Mouse (Mus musculus) small intestine, adult 2 months (tissue): ENCODE measurements around the gene Snapc5. TPM values are rescaled to one million over a fixed set of nuclear protein-coding genes. Genes with fewer than 3 reads are reported as not detected.
"Not testable (repeated sequence)": the region's sequence is repeated elsewhere in the genome, so short reads cannot be mapped to it uniquely, and the experiment has no call there.

Experiments used
- H3K27ac ChIP-seq: fragments of 200-500 bp; 2 replicates; pipeline ENCODE4 v1.5.1; 2012; ENCODE audit warnings: low read depth, low read length, control low read depth, inconsistent platforms; ENCODE audit not compliant: insufficient read depth
- H3K27me3 ChIP-seq: fragments of 200-500 bp; 2 replicates; pipeline ENCODE4 v1.6.1; 2012; ENCODE audit warnings: mild to moderate bottlenecking, moderate library complexity, low read length, inconsistent platforms; ENCODE audit not compliant: control insufficient read depth, insufficient read depth
- H3K36me3 ChIP-seq: fragments of 200-500 bp; 2 replicates; pipeline ENCODE4 v1.6.1; 2012; ENCODE audit warnings: mild to moderate bottlenecking, low read length, control low read depth, inconsistent platforms; ENCODE audit not compliant: control insufficient read depth, insufficient read depth
- H3K4me1 ChIP-seq: fragments of 200-500 bp; 2 replicates; pipeline ENCODE4 v1.6.1; 2012; ENCODE audit warnings: low read length, inconsistent platforms, mixed read lengths; ENCODE audit not compliant: control insufficient read depth, insufficient read depth, insufficient read length
- H3K4me3 ChIP-seq: fragments of 200-500 bp; 2 replicates; pipeline ENCODE4 v1.5.1; 2012; ENCODE audit warnings: low read depth, mild to moderate bottlenecking, control low read depth, inconsistent platforms, low read length, moderate library complexity
- CTCF ChIP-seq: fragments of 200-500 bp; IDR thresholded peaks from 2 replicates; pipeline ENCODE4 v1.5.1; 2012; ENCODE audit warnings: low read depth, mild to moderate bottlenecking, control low read depth, inconsistent platforms, low read length, moderate library complexity, mixed read lengths; ENCODE audit not compliant: insufficient replicate concordance, insufficient read length; ENCODE audit errors: extremely low read depth
- POLR2A ChIP-seq: fragments of 200-500 bp; IDR thresholded peaks from 2 replicates; pipeline ENCODE4 v1.6.1; 2012; ENCODE audit warnings: low read depth, mild to moderate bottlenecking, control low read depth, inconsistent platforms, low read length, moderate library complexity
- WGBS: fragments of 180-500 bp; shearing (Covaris S2); methylation state at CpG from one replicate; pipeline ENCODE4 v1.1.7; 2018; 5-methylcytosine and 5-hydroxymethylcytosine counted together
- polyA plus RNA-seq: library from polyadenylated mRNA; depleted of rRNA; stranded (reverse); fragments of >200 nt; gene quantifications from 2 replicates; pipeline ENCODE4 v1.2.3, GENCODE M21; 2012

Gene Snapc5
- polyA plus RNA-seq, 1 experiment: 12.2 TPM

DNA sequence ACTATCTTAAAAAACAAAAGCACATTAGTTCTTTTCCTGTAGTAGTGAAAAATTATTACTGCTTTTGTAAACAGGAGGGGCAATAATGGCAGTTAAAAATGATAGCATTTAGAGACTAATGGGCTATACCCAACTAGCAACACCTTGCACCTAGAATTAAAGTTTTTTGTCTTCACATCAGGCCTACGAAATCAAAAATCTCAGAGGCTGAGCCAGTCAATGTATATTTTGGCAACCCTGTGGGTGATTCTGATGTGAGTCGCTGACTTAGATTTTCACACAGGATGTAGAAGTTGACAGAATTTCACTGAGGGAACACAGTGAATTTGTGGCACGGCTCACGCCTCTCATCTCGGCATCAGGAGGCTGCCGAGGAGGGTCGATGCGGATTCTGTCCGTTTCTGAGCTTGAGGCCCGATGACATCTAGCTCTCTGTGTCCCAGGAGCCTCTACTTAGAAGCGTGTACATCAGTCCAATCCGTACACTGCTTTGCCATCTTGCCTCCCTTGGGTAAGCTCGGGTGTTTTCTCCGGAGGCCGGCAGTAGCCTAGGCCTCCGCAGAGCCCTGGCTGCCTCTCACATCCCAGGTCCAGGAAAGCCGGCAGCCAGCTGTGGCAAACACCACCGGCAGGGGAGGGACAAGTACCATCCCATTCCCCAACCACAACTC, 6.8 kb upstream of the Snapc5 start:
- H3K36me3 ChIP-seq: peaks cover 24% of the 10 kb centered on the region
- no peaks in the 10 kb centered on the region for H3K27me3 ChIP-seq
- TF ChIP-seq CTCF (no peak), POLR2A (no peak)
- 2% methylated on average over 18 of the region's 18 CpGs for WGBS
- H3K4me1 ChIP-seq: peaks cover 3% of the 10 kb centered on the region; the same call in 1 of the 2 replicates
- H3K4me3 ChIP-seq: peak overlapping the region; percentile 92
- peak overlapping the region; percentile 86; the same call in 1 of the 2 replicates for H3K27ac ChIP-seq

GRCm38 (mm10) chr9:64172816-64173665, 6.0 kb upstream of the Snapc5 start, which contains the start of the genes Zwilch and Rpl4:
Zwilch (minus strand) TSS chr9:64173104.
Rpl4 (plus strand) TSS chr9:64173375.
- TF ChIP-seq CTCF: no peak
- peak; percentile 78 for TF ChIP-seq POLR2A
- Histone ChIP-seq H3K27me3 (no peaks in the 10 kb centered on the region), H3K36me3 (peaks cover 30% of the 10 kb centered on the region), H3K27ac (peak within 1 kb of the TSS; percentile 86), H3K4me1 (peaks cover 3% of the 10 kb centered on the region; the same call in 1 of the 2 replicates), H3K4me3 (peak within 1 kb of the TSS; percentile 92)
- under 1% methylated on average over 42 of the region's 42 CpGs for WGBS

- Histone ChIP-seq H3K27me3 (no peaks in the 10 kb centered on the region), H3K36me3 (peaks cover 36% of the 10 kb centered on the region), H3K4me1 (peaks cover 3% of the 10 kb centered on the region; the same call in 1 of the 2 replicates), H3K4me3 (peak overlapping the region; percentile 91), H3K27ac (peak overlapping the region; percentile 50; the same call in 1 of the 2 replicates)
- TF ChIP-seq CTCF (no peak), POLR2A (no peak)
- whole genome bisulfite sequencing: under 1% methylated on average over 16 of the region's 16 CpGs
Observed at GRCm38 (mm10) chr9:64173666-64174220, 5.3 kb upstream of the Snapc5 start.

GRCm38 (mm10) chr9:64174341-64174740, 4.7 kb upstream of the Snapc5 start:
- peaks cover 36% of the 10 kb centered on the region for H3K36me3 ChIP-seq
- no peak overlapping the region for H3K4me3 ChIP-seq
- TF ChIP-seq CTCF: no peak
- TF ChIP-seq POLR2A: no peak

DNA sequence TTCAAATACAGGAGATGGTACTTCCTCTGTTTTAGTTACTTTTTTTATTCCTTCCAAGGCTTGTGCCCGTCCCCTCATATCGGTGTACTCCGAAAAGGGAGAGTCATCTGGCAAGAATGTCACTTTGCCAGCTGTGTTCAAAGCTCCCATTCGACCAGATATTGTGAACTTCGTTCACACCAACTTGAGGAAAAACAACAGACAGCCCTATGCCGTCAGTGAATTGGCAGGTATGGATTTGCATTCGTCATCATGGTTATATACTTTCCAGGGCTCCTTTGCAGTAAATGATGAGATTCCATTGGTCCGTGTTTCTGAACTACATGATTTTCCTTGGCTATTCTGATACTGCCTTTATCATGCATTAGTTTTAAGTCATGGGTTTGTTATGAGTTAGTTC, 4.3 kb upstream of the Snapc5 start:
- Histone ChIP-seq H3K27ac (no peak overlapping the region), H3K4me3 (no peak overlapping the region), H3K4me1 (peaks cover 3% of the 10 kb centered on the region; the same call in 1 of the 2 replicates), H3K27me3 (no peaks in the 10 kb centered on the region), H3K36me3 (peaks cover 36% of the 10 kb centered on the region)
- no peak for TF ChIP-seq CTCF
- no peak for TF ChIP-seq POLR2A
- WGBS: 21% methylated on average over 8 of the region's 8 CpGs

More at GRCm38 (mm10) chr9:64174341-64174740, 4.7 kb upstream of the Snapc5 start:
- Histone ChIP-seq H3K27me3 (no peaks in the 10 kb centered on the region), H3K4me1 (peaks cover 3% of the 10 kb centered on the region; the same call in 1 of the 2 replicates), H3K27ac (no peak overlapping the region)

GRCm38 (mm10) chr9:64175378-64175777, 3.7 kb upstream of the Snapc5 start:
- TF ChIP-seq CTCF: no peak
- TF ChIP-seq POLR2A: no peak
- H3K4me3 ChIP-seq: no peak overlapping the region
- peaks cover 6% of the 10 kb centered on the region; the same call in 1 of the 2 replicates for H3K4me1 ChIP-seq
- whole genome bisulfite sequencing: 76% methylated on average over 11 of the region's 11 CpGs
- no peaks in the 10 kb centered on the region for H3K27me3 ChIP-seq
- peaks cover 36% of the 10 kb centered on the region for H3K36me3 ChIP-seq
- H3K27ac ChIP-seq: no peak overlapping the region

- Histone ChIP-seq H3K4me1 (peaks cover 3% of the 10 kb centered on the region; the same call in 1 of the 2 replicates), H3K27me3 (no peaks in the 10 kb centered on the region), H3K27ac (peak overlapping the region; percentile 87), H3K4me3 (no peak overlapping the region), H3K36me3 (peaks cover 49% of the 10 kb centered on the region)
- TF ChIP-seq CTCF (no peak), POLR2A (no peak)
- 31% methylated on average over 3 of the region's 3 CpGs for WGBS
Observed at GRCm38 (mm10) chr9:64178610-64178973, 482 bp upstream of the Snapc5 start.

GRCm38 (mm10) chr9:64183295-64183694, 4.2 kb downstream of the Snapc5 start:
- H3K4me3 ChIP-seq, H3K27me3 ChIP-seq, H3K27ac ChIP-seq, H3K4me1 ChIP-seq: not testable (repeated sequence)
- 91% methylated on average over 5 of the region's 5 CpGs for WGBS
- H3K36me3 ChIP-seq: peaks cover 43% of the 10 kb centered on the region
